Mouse (Mus musculus): ENCODE measurements around the gene Gm3238.
"Not testable (repeated sequence)": the region's sequence is repeated elsewhere in the genome, so short reads cannot be mapped to it uniquely, and the experiment has no call there.

DNA sequence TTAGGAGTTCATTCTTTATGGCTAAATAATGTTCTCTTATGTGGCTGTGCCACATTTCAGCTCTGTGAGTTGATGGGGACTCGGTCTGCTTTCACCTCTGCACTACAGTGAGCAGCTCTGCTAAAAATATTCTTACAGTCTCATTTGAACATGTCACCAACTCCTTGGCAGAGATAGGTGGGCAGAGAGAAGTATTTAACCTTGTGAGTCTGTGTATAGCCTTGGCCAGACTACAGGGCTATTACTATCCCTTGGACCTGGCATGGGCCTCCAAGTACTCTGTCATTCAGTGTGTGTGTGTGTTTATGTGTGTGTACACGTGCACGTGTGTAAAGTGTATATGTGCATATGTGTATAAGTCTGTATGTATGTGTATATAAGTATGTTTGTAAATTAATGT lies 12.3 kb upstream of the Gm3238 start:
- not testable (repeated sequence) for TF ChIP-seq POLR2A (IDR thresholded peaks at IDR 0.05; ENCODE audit: control insufficient read depth, low read depth, low read length); CTCF (IDR thresholded peaks at IDR 0.05; ENCODE audit: control insufficient read depth, insufficient read depth, insufficient replicate concordance, low read depth, low read length)

Measured in testis, adult 2 months (tissue).